Mouse (Mus musculus) bone marrow macrophage, adult 2 months (primary cell): ENCODE measurements at regions not wholly inside any gene's neighbourhood (a gene's known extent, or its start where the extent isn't known, plus 50 kb on each side); places are given as distances from the start of the nearest gene placed in this dataset.

Experiments
- CTCF ChIP-seq: IDR thresholded peaks from 2 replicates; pipeline ENCODE4 v1.5.1; 2012; ENCODE audit warnings: low read depth, mild to moderate bottlenecking, low read length, moderate library complexity
- POLR2A ChIP-seq: IDR thresholded peaks from 2 replicates; pipeline ENCODE4 v1.6.1; 2012; ENCODE audit warnings: mild to moderate bottlenecking, low read depth, low read length, borderline replicate concordance

GRCm38 (mm10) chr9:67105867-67106266 is 56.7 kb upstream of the Tpm1 start:
- TF ChIP-seq POLR2A (no peak), CTCF (no peak)
